Mouse (Mus musculus) embryonic fibroblast, embryonic 13.5 days (primary cell): Measurements from ENCODE around the gene Unc13c.

Experiments
- CTCF ChIP-seq: IDR thresholded peaks from 2 replicates; pipeline ENCODE4 v1.5.1; 2011; ENCODE audit warnings: mild to moderate bottlenecking, control low read depth, low read length, moderate library complexity, borderline replicate concordance; ENCODE audit not compliant: insufficient read depth
- POLR2A ChIP-seq: IDR thresholded peaks from 2 replicates; pipeline ENCODE4 v1.6.1; 2011; ENCODE audit warnings: low read depth, mild to moderate bottlenecking, control low read depth, low read length, moderate library complexity

- no peak for TF ChIP-seq CTCF
- TF ChIP-seq POLR2A, result no peak
These were observed 114.5 kb downstream of the Unc13c start for GRCm38 (mm10) chr9:73854281-73854680.
